Mouse (Mus musculus) left cerebral cortex, postnatal 10 days (tissue): Measurements from ENCODE around the gene Ano10. TPM values are rescaled to one million over a fixed set of nuclear protein-coding genes. Genes with fewer than 3 reads are reported as not detected.

Experiments
- DNase-seq, 2 experiments: peaks; one replicate each; pipeline ENCODE4 v3.0.0; 2021 to 2022; ENCODE audit warnings: low spot score in 2 of 2, mixed read lengths in 1 of 2; ENCODE audit errors: extremely low spot score in 1 of 2
- intact Hi-C: fragments of 180-260 bp; cut with DNase I; formaldehyde crosslinking; loops from one replicate; pipeline ENCODE4 v1.15.1; 2025
- microRNA-seq: library from miRNA; unstranded; fragments of <30 nt; microRNA quantifications from one replicate; pipeline ENCODE4 v1.2.0, GENCODE M21; 2022
- total RNA-seq, 2 experiments: library from RNA; stranded (reverse); gene quantifications; 2 replicates each; pipeline ENCODE4 v1.2.3; 2021

Ano10 gene
- total RNA-seq, 2 experiments from 2014 or later, result 31.5 to 33.8 TPM

DNA sequence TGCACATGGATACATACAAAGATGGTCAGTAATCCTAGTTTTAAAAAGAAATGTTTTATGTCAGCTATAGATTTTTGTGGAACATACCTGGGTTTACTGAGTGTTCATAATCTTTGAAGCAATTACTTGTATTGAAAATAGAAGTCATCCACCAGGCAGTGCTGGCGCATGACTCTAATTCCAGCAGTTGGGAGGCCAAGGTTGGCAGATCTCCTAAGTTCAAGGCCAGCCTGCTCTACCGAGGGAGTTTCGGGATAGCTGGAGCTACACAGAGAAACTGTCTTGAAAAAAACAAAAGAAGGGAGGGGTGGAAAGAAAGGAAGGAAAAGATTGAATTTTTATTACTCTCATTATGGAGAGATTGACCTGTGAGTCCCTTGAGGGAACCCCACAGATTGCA, 145.9 kb downstream of the Ano10 start:
- intact Hi-C loops, result no loop called here
- DNase-seq, result no peak

DNA sequence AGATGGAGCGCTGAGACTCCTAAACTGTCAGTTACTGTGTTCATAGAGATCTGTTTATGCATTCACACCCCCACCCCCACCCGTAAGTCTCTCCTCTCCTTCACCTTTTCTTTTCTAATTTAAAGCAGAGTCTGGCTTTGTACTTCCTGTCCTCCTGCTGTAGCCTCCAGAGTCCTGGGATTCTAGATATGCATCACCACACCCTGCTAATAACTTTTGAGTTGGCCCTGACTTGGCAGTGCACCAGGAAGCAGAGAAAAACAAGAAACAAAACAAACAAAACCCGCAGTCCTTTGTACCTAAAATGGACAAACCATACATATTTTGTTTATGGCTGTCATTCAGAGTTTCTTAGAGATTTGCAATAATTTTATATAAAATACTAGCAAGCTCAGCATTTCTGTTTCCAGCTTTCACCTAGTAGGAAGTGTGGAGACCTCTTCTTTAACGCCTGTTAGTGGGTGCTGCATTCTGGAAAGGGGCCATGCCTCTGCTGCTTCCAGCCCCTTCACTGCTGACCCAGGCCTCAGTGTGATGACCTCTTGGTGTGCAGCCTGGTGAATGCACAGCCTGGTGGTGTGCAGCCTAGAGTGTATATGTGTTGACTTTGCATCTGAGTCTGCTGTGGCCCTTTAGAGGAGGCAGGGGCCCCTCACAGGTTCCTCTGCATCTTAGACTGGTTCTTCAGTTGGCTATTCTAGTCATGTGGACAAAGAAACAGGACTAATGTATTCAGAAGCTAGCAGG, 147.9 kb downstream of the Ano10 start:
- DNase-seq, result no peak
- intact Hi-C loops, result no loop called here

DNA sequence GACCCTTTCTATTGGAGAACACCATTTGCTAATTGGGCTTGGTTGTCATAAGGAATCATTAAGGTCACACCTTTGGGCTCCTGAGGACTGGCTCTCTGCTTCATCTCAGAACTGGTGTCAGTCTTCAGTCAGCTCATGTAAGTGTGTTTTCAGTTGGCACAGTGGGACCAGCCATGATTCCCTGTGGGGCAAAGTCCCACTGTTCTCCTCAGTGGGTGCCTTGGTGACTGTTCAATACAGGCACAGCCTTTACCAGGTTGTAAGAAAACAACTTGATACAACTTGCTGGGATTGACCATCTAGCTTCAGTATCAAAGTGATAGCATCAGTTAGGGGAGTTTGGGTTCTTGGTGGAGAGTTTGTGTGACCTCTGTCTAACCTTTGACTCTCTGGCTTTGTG, 148.5 kb downstream of the Ano10 start:
- intact Hi-C loops, result no loop called here
- DNase-seq, result no peak

DNA sequence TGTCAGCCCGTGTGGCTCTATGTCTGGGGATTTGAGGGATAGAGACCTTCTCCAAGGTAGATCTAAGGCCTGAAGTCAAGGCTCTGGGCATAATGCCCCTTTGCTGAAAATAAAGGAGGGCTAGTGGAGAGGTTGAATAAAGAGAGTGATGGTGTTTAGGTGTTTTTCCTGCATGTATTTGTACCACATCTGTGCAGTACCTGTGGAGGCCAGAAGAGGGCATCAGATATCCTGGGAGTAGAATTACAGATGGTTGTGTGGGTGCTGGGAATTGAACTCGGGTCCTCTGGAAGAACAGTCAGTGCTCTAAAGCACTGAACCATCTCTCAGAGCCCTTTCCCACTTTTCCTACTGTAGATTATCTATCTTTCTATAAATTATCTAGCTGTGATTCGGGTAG, 149.4 kb downstream of the Ano10 start:
- intact Hi-C loops, result no loop called here
- DNase-seq, result no peak

DNA sequence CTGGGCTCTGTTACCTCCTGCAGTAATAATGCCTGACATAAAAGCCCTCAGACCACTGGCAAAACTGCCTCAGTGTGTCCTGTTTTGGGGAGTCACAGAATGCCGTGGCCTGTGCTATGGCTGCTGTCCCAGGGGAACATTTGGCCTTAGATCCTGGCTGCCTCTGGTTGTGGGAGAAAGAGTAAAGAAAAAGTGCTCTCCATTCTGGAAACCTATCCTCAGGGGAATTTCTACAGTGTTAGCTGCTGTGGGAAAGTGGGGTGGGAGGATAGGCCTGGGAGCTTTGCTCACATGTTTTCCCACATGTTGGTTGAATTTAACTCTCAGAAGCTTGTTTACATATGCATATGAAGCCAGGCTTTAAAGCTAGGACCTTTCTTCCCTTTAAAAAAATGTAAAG, 151.0 kb downstream of the Ano10 start:
- intact Hi-C loops, result no loop called here
- no peak for DNase-seq

DNA sequence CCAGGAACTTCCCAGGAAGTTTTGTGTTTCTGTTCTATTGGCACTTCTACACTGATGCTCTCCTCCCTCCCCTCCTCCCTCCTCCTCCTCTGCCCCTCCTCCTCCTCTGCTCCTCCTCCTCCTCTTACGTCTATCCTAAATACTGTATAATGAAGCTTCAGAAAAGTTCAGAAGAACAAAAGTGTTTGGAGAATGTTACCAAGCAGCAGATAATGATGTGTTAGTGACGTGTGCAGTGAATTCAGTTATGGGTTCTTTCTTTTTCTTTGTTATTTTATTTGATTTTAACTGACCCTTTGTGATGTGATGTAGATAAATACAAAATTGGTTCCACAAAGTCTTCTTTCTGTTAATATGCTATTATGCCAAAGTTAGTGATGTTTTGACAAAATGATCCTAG, 155.0 kb downstream of the Ano10 start:
- intact Hi-C loops, result no loop called here

DNA sequence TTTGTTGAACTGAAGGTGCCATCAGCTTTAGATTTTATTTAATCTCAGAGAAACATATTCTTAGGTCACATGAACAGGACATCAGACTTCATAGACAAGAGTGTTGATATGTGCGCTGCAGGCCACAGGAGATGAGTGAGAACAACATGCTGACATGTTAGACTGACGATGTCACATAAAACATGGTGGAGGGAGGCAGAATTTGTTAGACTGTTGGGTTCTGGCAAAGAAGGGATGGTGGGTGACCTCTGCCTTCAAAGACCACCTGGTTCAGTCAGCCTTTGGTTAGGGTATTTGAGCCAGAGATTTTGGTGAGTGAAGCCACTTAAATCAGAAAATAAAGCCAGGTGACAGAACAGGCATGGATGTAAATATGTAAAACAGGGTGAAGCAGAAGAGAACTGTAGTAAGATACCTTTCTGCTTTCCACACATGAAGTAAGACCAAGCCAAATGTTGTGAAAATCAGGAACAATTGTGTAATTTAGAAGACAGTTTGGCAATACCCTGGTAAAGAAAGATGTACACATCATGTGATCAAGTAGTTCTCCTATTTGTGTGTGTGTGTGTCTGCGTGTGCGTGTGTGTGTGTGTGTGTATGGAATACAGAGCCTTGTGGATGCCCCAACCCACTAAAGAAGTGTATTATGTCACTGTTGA, 155.7 kb downstream of the Ano10 start:
- intact Hi-C loops, result no loop called here
- DNase-seq, result no peak

More for the DNA sequence above, 155.0 kb downstream of the Ano10 start:
- no peak for DNase-seq

DNA sequence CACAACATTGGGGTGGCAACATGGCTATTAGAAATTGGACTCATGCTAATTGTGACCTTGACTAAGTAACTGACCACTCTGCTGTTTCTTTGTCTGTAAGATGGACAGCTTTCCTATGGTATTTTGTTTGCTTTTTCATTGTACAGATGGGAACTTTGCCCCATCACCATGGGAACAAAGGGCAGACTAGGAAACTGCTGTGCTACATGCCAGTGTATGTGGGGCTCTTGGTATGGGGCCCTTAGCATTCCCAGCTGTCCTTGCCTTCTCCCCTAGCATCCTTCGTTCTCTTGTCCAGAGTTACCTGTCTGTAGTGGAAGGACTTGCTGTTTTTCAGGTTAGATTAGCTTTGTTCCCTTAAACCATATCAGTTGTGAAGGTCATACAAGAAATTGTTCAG, 156.3 kb downstream of the Ano10 start:
- DNase-seq, result no peak
- intact Hi-C loops, result no loop called here

DNA sequence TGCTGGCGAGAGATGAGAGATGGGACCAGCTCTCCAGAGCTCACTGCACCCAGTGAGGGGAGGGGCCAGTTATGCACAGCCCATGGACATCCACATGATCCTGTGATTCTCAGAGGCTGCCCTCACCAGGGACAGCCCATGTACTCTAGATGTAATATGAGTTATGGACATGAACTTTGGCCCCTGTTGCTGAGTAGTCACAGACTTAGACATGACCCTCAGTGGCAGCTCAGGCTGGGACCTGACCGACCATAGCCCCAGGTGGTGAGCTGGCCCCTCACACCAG, 158.4 kb downstream of the Ano10 start:
- intact Hi-C loops, result no loop called here
- DNase-seq, result no peak

DNA sequence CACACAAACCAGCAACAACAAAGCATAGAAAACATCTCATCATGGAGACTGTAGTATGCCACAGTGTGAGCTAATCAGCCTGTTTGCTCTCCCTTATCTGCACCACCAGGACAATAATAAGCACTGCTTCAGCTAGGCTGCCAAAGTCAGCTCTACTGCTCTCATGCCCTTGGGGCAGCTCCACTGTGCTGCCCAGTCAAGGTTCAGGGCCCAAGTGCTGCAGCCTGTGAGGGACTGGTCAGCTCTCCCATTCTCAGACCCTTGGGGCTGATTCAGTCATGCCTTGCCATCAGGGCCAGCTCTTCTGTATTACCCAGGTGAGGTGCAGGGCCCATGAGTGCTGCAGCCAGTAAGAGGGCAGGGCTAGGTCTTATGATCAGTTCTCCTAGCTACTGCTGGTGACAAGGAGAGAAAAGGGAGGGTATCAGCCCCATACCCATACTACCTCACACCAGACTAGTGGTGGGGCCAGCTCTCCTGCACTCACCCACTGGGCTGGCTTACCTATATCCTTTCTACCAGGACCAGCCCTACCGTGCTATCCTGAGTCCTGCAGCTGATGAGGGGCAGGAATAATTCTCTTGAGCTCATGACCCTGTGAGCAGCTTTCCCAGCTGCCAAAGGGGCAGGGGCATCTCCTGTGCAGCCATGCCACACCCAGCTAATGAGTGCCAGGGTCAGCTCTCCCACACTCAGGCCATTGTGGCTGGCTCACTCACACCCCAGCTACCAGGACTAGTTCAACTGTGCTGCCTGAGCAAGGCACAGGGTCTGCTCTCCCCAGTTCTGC, 158.9 kb downstream of the Ano10 start:
- no peak for DNase-seq

DNA sequence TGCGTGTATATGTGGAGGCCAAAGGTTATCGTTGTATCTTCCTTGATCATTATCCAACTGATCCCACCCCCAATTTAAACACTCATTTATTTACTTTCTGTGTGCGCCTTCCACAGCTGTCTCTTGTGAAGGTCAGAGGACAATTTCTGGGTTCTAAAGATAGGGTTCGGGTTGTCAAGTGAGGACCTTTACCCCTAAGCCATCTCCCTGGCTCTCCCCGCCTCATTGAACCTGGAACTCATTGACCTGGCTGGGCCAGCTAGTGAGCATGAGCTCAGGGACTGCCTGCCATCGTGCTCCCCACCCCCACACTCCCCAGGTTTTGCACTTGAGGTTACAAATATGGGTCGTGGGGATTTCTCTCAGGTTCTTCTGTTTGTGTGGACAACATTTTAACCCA, 162.1 kb downstream of the Ano10 start:
- intact Hi-C loops, result no loop called here

More for the DNA sequence above, 158.9 kb downstream of the Ano10 start:
- intact Hi-C loops, result no loop called here

DNA sequence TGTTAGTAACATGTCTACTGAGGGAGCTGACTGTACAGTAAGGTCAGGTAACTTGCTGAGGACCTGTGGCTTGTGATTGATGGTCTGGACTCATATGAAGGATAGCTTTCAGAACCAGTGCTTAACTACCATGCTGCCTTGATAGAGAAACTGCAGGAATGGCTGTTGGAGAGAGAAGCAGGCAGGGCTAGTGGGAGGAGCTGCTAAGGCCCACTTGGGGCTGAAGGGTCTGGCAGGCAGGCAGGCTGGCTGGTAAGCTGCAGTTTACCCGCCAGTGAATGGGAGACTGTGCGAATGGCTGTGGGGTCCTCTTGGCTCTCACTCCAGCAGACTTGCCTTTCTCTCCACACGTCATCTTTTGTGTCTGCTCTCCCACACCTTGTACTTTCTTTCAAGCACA, 163.6 kb downstream of the Ano10 start:
- intact Hi-C loops, result no loop called here
- DNase-seq, result no peak

More for the DNA sequence above, 162.1 kb downstream of the Ano10 start:
- DNase-seq, result no peak

DNA sequence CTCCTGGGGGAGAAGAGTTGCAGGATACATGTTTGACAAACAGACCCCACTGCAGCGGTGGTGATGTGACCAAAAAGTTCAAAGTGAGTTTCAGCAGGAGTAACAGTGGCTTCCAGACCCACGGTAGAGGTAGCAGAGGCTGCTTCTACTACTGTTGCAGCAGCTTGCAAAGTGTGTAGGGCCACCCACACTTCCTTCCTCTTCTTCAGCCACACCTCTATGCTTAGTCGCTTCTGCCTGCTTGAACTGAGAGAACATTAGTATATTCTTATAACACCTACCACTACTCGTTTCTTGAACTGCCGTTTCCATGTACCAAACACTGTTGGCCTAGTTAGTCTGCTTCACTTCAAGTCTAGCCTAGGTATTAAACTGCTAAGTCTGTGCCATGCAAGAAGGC, 165.5 kb downstream of the Ano10 start:
- intact Hi-C loops, result no loop called here
- DNase-seq, result no peak

DNA sequence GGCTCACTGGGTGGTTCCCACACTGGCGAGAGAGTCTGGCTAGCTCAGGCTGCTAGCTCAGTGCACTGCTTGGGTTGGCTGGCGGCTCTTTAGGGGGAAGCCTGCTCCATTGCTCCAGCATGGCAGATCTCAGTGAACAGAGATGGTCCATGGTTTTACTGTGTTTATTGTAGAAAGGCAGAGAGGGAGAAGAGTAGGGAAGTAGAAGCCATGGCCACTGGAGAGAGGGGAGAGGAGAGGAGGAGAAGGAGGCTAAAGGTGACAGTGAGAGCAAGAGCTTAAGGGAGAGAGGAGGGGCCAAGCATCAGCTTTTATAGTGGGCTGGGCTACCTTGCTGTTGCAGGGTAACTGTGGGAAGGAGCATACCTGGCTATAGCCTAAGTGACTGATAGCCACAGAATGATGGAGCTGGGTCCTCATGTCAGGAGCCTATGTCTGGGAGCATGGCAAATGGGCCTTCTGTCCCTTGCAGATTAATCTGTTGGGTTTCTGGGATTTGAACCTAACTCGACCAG, 166.9 kb downstream of the Ano10 start:
- no peak for DNase-seq
- intact Hi-C loops, result no loop called here

DNA sequence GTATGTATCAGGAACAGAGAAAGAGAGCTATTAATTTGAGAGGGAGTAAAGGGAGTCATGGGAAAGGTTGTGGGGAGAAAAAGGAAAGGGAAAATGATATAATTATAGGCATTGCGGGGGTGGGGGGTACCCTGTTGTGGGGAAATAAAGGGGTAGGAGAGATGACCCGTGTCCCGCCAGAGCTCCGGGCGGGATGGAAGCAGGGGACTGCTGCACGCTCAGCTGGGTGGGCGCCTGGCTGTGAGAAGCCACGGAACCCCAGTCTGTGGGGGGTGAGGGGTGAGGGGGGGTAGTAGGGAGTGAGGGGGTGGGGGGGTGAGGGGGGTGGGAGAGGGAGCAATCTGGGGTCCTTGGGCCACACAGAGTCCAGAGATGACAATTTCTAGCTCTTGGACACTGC, 167.4 kb downstream of the Ano10 start:
- no peak for DNase-seq
- intact Hi-C loops, result no loop called here

Small RNAs within 50 kb of the gene (microRNA-seq; reads per million reads assigned to microRNA genes)
- not detected for gene Mir8106

Other genes with a start within 250 kb of the Ano10 start
- gene Snrk, start 177.2 kb downstream of the Ano10 start, total RNA-seq, result 100 to 1,000 TPM; 111 to 118 TPM
- 10 to 100 TPM; 31.3 to 37.0 TPM for gene Abhd5, start 57.2 kb upstream of the Ano10 start, total RNA-seq